Mouse (Mus musculus) hindbrain, embryonic 10.5 days (tissue): ENCODE data around the gene A930004D18Rik. TPM values are rescaled to one million over a fixed set of nuclear protein-coding genes. Genes with fewer than 3 reads are reported as not detected.

Experiments
- DNase-seq: peaks from one replicate; pipeline ENCODE4 v3.0.0-alpha.2; 2017; ENCODE audit warnings: low spot score
- H3K27ac ChIP-seq: fragments of 300-500 bp; sonication (generic); 2 replicates; pipeline ENCODE4 v1.5.1; 2016; ENCODE audit warnings: mild to moderate bottlenecking, moderate library complexity
- H3K27me3 ChIP-seq: fragments of 300-500 bp; sonication (generic); 2 replicates; pipeline ENCODE4 v1.6.1; 2016; ENCODE audit warnings: mild to moderate bottlenecking; ENCODE audit not compliant: poor library complexity, insufficient read depth, severe bottlenecking
- H3K36me3 ChIP-seq: fragments of 300-500 bp; sonication (generic); 2 replicates; pipeline ENCODE4 v1.6.1; 2016; ENCODE audit warnings: mild to moderate bottlenecking, moderate library complexity
- H3K4me1 ChIP-seq: fragments of 300-500 bp; sonication (generic); replicated peaks from 2 replicates; pipeline ENCODE4 v1.6.1; 2016; ENCODE audit warnings: mild to moderate bottlenecking
- H3K4me3 ChIP-seq: fragments of 300-500 bp; sonication (generic); 2 replicates; pipeline ENCODE4 v1.5.1; 2016; ENCODE audit warnings: mild to moderate bottlenecking, moderate library complexity
- H3K9me3 ChIP-seq: fragments of 300-500 bp; sonication (generic); 2 replicates; pipeline ENCODE4 v1.6.1; 2016; ENCODE audit warnings: mild to moderate bottlenecking, moderate library complexity
- WGBS: fragments of 180-500 bp; shearing (Covaris S2); methylation state at CpG from one replicate; pipeline ENCODE4 v1.1.7; 2016; 5-methylcytosine and 5-hydroxymethylcytosine counted together
- polyA plus RNA-seq: library from polyadenylated mRNA; unstranded; fragments of >200 nt; fragmentation: Nextera tagmentation; extraction: Ambion mirVana; gene quantifications from 2 replicates; pipeline ENCODE4 v1.2.1, GENCODE M21; 2016

Gene A930004D18Rik
- polyA plus RNA-seq, result 17.5 and 22.5 TPM in 2 replicates

DNA sequence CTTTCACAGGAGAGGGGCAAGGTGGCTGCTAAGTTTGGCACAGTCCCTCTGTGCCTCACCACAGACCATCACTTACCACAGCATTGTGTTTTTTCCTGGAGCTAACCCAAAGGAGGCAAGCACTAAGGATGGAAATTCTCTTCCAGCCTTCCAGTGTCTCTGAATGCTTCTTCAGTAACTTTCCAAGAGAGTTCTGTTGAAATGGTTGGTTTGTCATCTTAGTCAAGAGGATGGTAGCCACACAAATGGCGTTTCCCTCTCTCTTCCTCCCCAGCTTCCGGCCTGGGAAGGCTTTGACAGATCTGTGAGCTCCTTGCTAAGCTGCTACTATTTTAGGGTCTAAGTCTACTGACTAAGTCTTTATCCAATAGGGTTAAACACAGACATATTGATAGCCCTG is at the start of gene A930004D18Rik:
Gene A930004D18Rik (minus strand): TSS at position 247 of the 400 bp plus-strand sequence.
- 62% methylated on average over 2 of the region's 2 CpGs for WGBS
- peaks cover 96% of the 10 kb centered on the region for H3K4me1 ChIP-seq
- no peaks in the 10 kb centered on the region for H3K27me3 ChIP-seq
- peak within 1 kb of the TSS; percentile 99 for H3K4me3 ChIP-seq
- H3K27ac ChIP-seq, result peak within 1 kb of the TSS; percentile 100
- H3K9me3 ChIP-seq, result no peaks in the 10 kb centered on the region
- DNase-seq, result no peak
- H3K36me3 ChIP-seq, result 0 out of 2 replicates have a peak, but pooled peaks cover 10% of the 10 kb centered on the region

DNA sequence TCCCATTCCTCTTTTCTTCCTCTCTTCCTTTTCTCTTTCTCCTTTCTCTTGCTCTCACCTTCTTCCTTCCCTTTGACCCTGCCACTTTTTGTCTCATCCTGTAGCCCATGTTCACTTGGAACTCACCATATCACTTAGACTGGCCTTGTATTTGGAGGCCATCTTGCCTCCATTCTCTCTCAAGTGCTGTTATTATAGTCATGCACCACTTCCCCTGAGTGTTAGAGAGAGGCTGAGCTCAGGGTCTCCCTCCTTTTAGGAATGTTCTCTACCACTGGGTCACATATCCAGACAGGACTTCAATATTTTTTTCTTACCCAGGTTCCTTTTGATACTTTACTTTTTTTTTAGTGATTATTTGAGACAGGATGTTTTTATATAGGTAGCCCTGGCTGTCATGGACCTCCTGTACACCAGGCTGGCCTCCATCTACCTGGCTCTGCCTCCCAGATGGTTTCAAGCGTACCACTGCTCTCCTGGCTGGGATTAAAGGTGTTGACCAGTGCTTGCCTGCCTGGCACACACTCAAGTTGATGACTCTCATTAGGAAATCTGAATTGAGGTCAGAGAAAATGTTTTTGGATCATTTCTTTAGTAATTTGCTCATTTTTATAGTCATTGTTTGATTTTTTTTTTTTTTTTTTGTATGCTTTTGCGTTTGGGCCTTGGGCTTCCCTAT is 42.8 kb upstream of the A930004D18Rik start:
- Histone ChIP-seq H3K27ac (no peak overlapping the region), H3K9me3 (no peaks in the 10 kb centered on the region), H3K27me3 (no peaks in the 10 kb centered on the region), H3K36me3 (peaks cover 86% of the 10 kb centered on the region), H3K4me3 (no peak overlapping the region), H3K4me1 (no peaks in the 10 kb centered on the region)
- no peak for DNase-seq
- WGBS, result 99% methylated on average over 2 of the region's 2 CpGs

DNA sequence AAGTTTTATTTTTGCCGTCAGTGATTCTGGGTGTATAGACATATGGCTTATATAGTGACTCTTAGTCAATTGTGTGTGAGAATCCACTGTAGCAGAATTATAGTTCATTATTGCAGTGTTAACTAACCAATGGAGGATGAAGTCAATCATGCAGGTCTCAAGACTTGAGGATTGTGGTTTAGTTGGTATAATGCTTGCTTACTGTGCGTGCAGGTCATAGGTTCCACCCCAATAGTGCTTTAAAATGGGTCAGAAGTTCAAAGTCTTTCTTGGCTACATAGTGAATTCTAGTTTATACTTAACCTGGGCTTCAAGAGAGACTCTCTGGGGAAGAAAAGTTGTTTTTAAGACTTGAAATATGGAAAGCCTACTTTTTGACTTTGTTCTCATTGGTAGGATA is 34.4 kb upstream of the A930004D18Rik start:
- 92% methylated on average over 2 of the region's 2 CpGs for WGBS
- no peak overlapping the region for H3K4me3 ChIP-seq
- peaks cover 76% of the 10 kb centered on the region for H3K36me3 ChIP-seq
- H3K27me3 ChIP-seq, result no peaks in the 10 kb centered on the region
- H3K27ac ChIP-seq, result no peak overlapping the region
- H3K4me1 ChIP-seq, result peaks cover 7% of the 10 kb centered on the region; the same call in 1 of the 2 replicates
- no peaks in the 10 kb centered on the region for H3K9me3 ChIP-seq
- DNase-seq, result no peak

DNA sequence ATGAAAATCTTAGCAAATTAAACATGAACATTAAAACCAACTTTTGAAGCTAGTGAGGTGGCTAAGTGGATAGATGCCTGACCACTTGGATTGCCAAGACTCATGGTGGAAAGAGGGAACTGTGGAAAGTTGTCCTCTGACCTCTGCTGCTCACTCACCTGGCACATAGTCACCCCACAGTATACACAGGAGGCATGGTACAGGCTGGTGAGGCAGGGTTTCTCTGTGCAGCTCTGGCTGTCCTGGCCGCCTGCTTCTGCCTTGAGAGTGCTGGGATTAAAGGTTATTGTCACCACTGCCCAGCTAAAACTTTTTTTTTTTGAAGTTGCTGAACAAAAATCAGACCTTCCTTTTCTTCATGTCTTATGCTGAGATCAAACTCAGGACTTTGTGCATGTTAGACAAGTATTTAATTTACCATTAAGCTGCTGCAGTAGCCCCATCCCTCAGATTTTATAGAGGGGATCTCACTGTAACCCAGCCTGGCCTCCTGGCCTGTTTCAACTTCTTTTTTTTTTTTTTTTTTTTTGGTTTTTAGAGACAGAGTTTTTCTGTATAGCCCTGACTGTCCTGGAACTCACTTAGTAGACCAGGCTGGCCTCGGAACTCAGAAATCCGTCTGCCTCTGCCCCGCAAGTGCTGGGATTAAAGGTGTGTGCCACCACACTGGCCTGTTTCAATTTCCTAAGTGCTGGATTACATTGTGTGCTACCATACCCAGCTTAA is 30.7 kb upstream of the A930004D18Rik start:
- Histone ChIP-seq H3K27ac (no peak overlapping the region), H3K9me3 (no peaks in the 10 kb centered on the region), H3K4me1 (peaks cover 28% of the 10 kb centered on the region), H3K36me3 (peaks cover 47% of the 10 kb centered on the region), H3K4me3 (no peak overlapping the region), H3K27me3 (no peaks in the 10 kb centered on the region)
- no peak for DNase-seq
- WGBS, result 92% methylated on average over 4 of the region's 4 CpGs

DNA sequence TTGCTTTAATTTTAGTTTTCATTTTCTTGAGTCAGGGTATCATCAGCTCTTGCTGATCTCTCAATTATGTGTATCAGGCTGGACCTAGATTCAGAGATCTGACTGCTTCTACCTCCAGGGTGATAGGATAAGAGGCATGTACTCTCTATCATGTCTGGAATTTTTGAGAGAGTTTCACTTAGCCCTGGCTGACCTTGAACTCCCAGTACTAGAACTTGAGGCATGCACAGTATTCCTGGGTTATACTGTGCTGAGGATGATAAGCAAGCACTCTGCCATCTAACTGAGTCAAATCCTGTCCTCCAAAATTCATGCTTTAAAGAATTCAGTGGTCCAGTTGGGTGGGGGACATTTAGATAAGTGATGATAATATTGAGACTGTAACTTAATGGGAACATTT is 28.9 kb upstream of the A930004D18Rik start:
- peak overlapping the region; percentile 92 for H3K4me3 ChIP-seq
- no peaks in the 10 kb centered on the region for H3K27me3 ChIP-seq
- peaks cover 29% of the 10 kb centered on the region for H3K36me3 ChIP-seq
- peaks cover 44% of the 10 kb centered on the region for H3K4me1 ChIP-seq
- no peaks in the 10 kb centered on the region for H3K9me3 ChIP-seq
- DNase-seq, result no peak
- H3K27ac ChIP-seq, result peak overlapping the region; percentile 100; the same call in 1 of the 2 replicates

DNA sequence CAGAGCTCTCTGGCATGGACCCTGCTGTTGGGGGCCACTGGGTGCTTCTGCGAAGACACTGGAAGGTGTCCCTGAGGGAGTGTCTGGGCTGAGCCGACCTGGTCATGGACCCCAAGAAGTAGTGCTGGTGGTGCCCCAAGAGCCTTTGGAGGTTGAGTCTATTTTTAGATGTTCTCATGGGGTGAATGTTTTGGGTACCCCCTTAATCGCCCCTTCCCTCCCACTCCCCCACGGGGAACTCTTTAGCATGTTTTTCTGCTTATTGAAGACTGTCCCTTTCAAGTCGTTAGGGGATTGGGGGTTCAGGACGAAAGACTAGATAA is 28.1 kb upstream of the A930004D18Rik start:
- peaks cover 24% of the 10 kb centered on the region for H3K36me3 ChIP-seq
- no peaks in the 10 kb centered on the region for H3K9me3 ChIP-seq
- WGBS, result 9% methylated on average over 6 of the region's 6 CpGs
- peaks cover 48% of the 10 kb centered on the region for H3K4me1 ChIP-seq
- no peaks in the 10 kb centered on the region for H3K27me3 ChIP-seq
- H3K27ac ChIP-seq, result peak overlapping the region; percentile 100
- no peak for DNase-seq
- H3K4me3 ChIP-seq, result peak overlapping the region; percentile 92

DNA sequence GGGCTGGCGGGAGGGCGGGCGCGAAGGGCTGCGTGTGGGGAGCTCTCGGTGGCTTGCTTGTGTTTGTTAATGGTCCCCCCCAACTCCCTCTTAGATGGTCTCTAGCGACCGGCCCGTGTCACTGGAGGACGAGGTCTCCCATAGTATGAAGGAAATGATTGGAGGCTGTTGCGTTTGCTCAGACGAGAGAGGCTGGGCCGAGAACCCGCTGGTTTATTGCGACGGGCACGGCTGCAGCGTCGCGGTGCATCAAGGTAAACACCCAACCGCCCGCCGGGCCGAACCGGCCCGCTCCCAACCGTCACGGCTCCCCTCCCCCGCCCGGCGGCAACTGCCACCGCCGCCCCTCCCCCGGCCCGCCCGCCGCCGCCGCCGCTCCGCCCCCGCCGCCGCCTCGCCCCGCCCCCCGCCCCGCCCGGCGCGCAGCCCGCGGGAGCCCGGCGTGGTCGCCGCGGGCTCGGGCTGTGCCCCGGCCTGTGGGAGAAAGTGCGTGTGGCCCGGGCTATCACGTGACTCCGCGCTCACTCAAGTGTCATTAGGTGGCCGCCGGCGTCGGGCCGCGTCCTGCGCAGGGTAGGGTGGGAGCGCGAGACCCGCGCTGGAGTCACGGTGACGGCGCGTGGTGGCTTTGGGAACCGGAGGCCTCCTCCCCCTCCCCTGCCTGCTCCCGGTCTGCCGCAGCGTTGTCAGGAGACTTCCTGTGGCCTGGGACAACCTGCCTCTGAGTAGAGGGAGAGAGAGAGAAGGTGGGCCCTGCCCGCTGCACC is 27.6 kb upstream of the A930004D18Rik start:
- Histone ChIP-seq H3K4me1 (peaks cover 53% of the 10 kb centered on the region), H3K4me3 (peak overlapping the region; percentile 92), H3K36me3 (peaks cover 24% of the 10 kb centered on the region), H3K9me3 (no peaks in the 10 kb centered on the region), H3K27ac (peak overlapping the region; percentile 100), H3K27me3 (no peaks in the 10 kb centered on the region)
- under 1% methylated on average over 72 of the region's 85 CpGs for WGBS
- DNase-seq, result peak; percentile 80

DNA sequence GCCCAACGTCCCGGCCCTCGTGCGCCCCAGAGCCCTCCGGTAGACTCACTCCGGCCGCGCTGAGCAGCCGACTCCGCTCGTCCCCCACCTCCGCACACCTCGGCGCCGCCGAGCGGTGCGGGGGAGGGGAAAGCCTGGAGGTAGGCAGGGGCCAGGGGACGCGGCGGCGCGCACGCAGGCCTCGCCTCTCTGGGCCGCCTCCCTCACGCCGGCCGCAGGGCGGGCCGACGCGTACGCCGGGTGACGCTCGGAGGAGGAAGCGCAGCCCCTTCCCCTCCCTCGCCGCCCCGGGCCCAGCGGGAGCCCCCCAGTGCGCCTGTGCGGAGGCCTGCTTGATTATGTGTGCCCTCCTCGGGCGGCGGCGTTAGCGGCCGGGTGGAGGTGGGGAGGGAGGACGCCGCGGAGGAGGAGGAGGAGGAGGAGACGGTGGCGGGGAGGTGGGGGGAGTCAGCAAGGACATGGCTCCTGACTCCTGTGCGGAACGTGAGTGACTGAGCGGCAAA is 26.9 kb upstream of the A930004D18Rik start:
- Histone ChIP-seq H3K9me3 (no peaks in the 10 kb centered on the region), H3K27ac (peak overlapping the region; percentile 100), H3K36me3 (peaks cover 17% of the 10 kb centered on the region), H3K4me3 (peak overlapping the region; percentile 92), H3K4me1 (peaks cover 61% of the 10 kb centered on the region), H3K27me3 (no peaks in the 10 kb centered on the region)
- peak; percentile 93 for DNase-seq
- 0% methylated on average over 45 of the region's 58 CpGs for WGBS

DNA sequence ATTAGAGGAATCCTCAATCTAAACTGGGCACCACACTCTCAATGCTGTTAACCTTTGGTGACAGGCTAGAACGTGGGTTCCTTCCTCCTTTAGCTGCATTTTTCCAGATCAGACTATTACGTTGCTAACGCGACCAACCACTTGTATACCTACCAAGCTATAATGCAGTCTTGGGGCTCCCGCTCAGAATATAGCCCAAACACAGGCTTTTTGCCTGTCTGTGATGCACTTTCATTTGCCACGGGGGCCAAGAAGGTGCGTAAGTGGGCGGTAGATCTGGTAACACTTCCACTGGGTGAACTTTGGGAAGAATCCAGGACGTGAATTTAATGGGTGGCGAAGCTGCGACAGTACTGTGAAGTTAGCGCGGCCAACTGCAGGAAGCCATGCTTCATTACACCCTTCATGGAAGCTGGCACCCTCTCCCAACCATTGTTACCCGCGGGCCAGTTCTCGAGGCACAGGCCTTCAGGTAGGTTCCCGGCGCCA is 26.3 kb upstream of the A930004D18Rik start:
- Histone ChIP-seq H3K4me1 (peaks cover 67% of the 10 kb centered on the region), H3K27me3 (no peaks in the 10 kb centered on the region), H3K36me3 (peaks cover 17% of the 10 kb centered on the region), H3K27ac (peak overlapping the region; percentile 100), H3K9me3 (no peaks in the 10 kb centered on the region), H3K4me3 (peak overlapping the region; percentile 92)
- DNase-seq, result peak; percentile 67
- WGBS, result under 1% methylated on average over 18 of the region's 18 CpGs

DNA sequence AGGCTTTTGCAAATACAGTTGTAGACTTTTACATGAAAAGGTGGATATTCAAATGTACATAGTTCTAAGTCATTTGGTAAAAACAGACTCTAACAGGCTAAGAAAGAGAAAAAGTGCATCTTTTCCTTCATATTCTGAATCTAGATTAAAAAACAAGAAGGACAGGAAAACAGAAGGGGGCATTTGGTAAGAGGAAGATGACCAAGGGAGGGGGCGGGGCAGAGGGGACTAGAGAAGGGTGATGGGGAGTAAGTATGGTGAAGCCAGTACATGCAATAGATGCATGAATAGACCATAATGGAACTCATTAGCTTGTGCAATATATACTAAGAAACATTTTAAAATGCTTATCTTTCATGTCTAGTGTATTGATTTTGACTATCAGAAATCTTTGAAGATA is 22.9 kb upstream of the A930004D18Rik start:
- peak overlapping the region; percentile 77 for H3K27ac ChIP-seq

DNA sequence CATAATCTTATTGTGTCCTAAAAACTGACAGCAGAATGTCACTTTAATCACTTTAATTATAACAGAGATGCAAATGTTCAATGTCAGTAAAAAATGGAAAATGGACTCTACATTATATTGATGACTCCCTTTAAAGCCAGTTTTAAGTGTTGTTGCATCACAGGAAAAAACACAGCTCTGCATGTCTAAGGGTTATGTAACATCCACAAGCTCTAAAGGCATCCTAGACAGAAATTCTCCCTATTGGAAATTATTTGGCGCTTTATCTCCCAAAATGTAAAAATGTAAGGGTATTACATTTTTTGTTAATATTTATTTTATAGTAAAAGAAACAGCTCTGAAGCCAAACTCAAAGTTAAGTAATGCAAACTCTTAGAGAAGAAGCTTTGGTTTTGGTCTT is 22.4 kb upstream of the A930004D18Rik start:
- 65% methylated on average over 1 of the region's 1 CpGs for WGBS
- peaks cover 48% of the 10 kb centered on the region for H3K4me1 ChIP-seq

More for the DNA sequence above, 22.9 kb upstream of the A930004D18Rik start:
- Histone ChIP-seq H3K9me3 (no peaks in the 10 kb centered on the region), H3K36me3 (no peaks in the 10 kb centered on the region), H3K4me1 (peaks cover 49% of the 10 kb centered on the region), H3K4me3 (peak overlapping the region; percentile 16; the same call in 1 of the 2 replicates), H3K27me3 (no peaks in the 10 kb centered on the region)
- 55% methylated on average over 1 of the region's 1 CpGs for WGBS
- no peak for DNase-seq

DNA sequence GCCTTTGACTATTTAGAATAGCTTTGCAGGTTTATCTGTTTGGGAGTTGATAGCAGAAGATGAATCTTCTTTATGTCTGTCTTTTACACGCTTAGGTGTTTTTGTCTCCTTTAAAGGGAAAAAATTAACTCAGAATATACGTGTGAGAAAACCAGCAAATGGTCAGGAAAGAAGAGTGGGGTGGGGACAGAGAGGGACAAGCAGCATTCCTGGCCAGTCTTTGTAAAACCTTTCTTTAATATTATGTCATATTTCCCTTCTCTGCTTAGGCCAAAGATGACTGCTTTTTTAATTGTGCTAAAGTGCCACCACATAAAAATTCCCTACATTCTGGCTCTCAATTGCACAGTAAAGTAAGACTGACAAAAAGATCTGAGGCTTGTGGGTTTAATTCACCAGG is 21.5 kb upstream of the A930004D18Rik start:
- peaks cover 50% of the 10 kb centered on the region for H3K4me1 ChIP-seq
- no peaks in the 10 kb centered on the region for H3K36me3 ChIP-seq
- no peaks in the 10 kb centered on the region for H3K27me3 ChIP-seq
- H3K27ac ChIP-seq, result peak overlapping the region; percentile 100
- no peaks in the 10 kb centered on the region for H3K9me3 ChIP-seq
- peak overlapping the region; percentile 99 for H3K4me3 ChIP-seq
- WGBS, result 19% methylated on average over 2 of the region's 2 CpGs
- no peak for DNase-seq

More for the DNA sequence above, 22.4 kb upstream of the A930004D18Rik start:
- no peak for DNase-seq
- Histone ChIP-seq H3K27ac (peak overlapping the region; percentile 100), H3K27me3 (no peaks in the 10 kb centered on the region), H3K4me3 (peak overlapping the region; percentile 99), H3K9me3 (no peaks in the 10 kb centered on the region), H3K36me3 (no peaks in the 10 kb centered on the region)
